Mouse (Mus musculus) adrenal gland, postnatal 25 days (tissue): ENCODE measurements around the gene Birc3. TPM values are rescaled to one million over a fixed set of nuclear protein-coding genes. Genes with fewer than 3 reads are reported as not detected.

ENCODE experiments used
- DNase-seq: peaks from one replicate; pipeline ENCODE4 v3.0.0; 2021; ENCODE audit warnings: mixed read lengths
- total RNA-seq: library from RNA; stranded (reverse); gene quantifications from 2 replicates; pipeline ENCODE4 v1.2.3, GENCODE M21; 2021

Birc3 gene
- total RNA-seq, 1 experiment from 2014 or later = 44.4 TPM

GRCm38 (mm10) chr9:7822758-7823157 is 50.2 kb downstream of the Birc3 start:
- no peak for DNase-seq

- no peak for DNase-seq
These were observed 67.9 kb downstream of the Birc3 start for GRCm38 (mm10) chr9:7805101-7805506.

Other genes with a start within 250 kb of the Birc3 start
- gene Mmp20, start 245.0 kb downstream of the Birc3 start, total RNA-seq = not detected in 2 replicates
- not detected in 2 replicates for gene Mmp7, start 181.1 kb downstream of the Birc3 start, total RNA-seq
- gene Tmem123, start 109.1 kb downstream of the Birc3 start, total RNA-seq = 209 TPM in 2 replicates
- gene Birc2, start 36.1 kb downstream of the Birc3 start, total RNA-seq = 59.7 and 72.9 TPM in 2 replicates
- gene Yap1, start 131.4 kb upstream of the Birc3 start, total RNA-seq = 81.7 and 83.4 TPM in 2 replicates
- gene Cfap300, start 169.6 kb upstream of the Birc3 start, total RNA-seq = 2.9 and 4.0 TPM in 2 replicates